Mouse (Mus musculus): ENCODE measurements at regions not wholly inside any gene's neighbourhood (a gene's known extent, or its start where the extent isn't known, plus 50 kb on each side); places are given as distances from the start of the nearest gene placed in this dataset.

DNA sequence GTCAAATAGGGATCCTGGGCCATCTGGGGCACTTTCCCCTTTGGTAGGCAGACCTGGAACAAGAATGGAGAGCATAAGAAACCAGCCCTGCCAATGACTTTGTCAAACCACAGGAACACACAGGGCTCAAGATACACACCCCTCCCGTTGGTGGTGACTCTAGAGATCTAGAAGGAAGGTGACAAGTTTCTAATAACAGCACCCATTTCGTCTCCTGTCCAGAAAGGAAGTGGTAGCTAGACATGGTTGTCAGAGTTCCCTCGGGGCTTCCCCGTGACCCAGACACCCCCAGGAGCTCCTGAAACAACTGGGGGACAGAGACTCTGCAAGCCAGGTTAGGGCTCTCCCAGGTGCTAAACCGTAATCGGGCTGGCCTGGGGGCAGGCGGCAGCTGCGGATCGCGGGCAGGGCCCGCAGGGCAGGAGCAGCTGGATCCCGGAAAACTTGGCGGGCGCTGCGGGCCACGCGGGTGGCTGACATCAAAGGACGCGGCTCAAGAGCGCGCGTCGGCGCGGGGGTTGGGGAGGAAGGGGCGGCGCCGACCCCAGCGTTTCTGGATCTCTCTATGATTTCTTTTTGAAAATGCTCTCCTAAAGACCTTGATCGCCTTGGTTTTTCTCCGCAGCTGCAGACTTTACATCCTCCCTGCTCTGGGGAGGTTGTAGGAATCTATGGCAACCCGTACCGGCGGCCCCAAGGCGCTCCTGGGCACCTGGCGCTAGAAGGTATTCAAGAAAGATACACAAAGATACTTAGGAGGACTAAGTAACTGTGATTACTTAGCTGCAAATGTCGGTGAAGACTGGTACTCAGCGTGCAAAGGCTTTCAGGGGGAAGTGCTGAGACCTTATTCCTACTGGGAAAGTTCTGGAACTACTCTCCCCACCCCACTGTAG lies 92.1 kb downstream of the Foxi3 start:
- H3K9ac ChIP-seq (ENCODE audit: low read length) = peak overlapping the region; percentile 51
- no peaks in the 10 kb centered on the region for H3K27me3 ChIP-seq (replicated peaks; ENCODE audit: control insufficient read depth, insufficient read depth, low read length)
- DNase-seq (ENCODE audit: low spot score) = peak; percentile 53
- peak; percentile 70 for ATAC-seq
- no peak overlapping the region for H3K27ac ChIP-seq (ENCODE audit: low read depth, low read length)
- WGBS = 3% methylated on average over 38 of the region's 38 CpGs
- peaks cover 8% of the 10 kb centered on the region; the same call in 1 of the 2 replicates for H3K4me1 ChIP-seq (ENCODE audit: control insufficient read depth, insufficient read depth, low read length)
- no peaks in the 10 kb centered on the region for H3K36me3 ChIP-seq (ENCODE audit: control insufficient read depth, insufficient read depth, low read length)
- no peaks in the 10 kb centered on the region for H3K9me3 ChIP-seq (replicated peaks; ENCODE audit: control insufficient read depth, low read length)
- peak overlapping the region; percentile 72 for H3K4me2 ChIP-seq (ENCODE audit: low read length)
- H3K4me3 ChIP-seq (ENCODE audit: low read depth, low read length) = peak overlapping the region; percentile 35

- DNase-seq (ENCODE audit: low spot score) (no peak), ATAC-seq (no peak)
- Histone ChIP-seq H3K4me3 (ENCODE audit: low read depth, low read length) (no peak overlapping the region), H3K27ac (ENCODE audit: low read depth, low read length) (no peak overlapping the region), H3K4me2 (ENCODE audit: low read length) (no peak overlapping the region), H3K9ac (ENCODE audit: low read length) (no peak overlapping the region), H3K27me3 (replicated peaks; ENCODE audit: control insufficient read depth, insufficient read depth, low read length) (no peaks in the 10 kb centered on the region), H3K36me3 (ENCODE audit: control insufficient read depth, insufficient read depth, low read length) (no peaks in the 10 kb centered on the region), H3K4me1 (ENCODE audit: control insufficient read depth, insufficient read depth, low read length) (peaks cover 8% of the 10 kb centered on the region; the same call in 1 of the 2 replicates), H3K9me3 (replicated peaks; ENCODE audit: control insufficient read depth, low read length) (no peaks in the 10 kb centered on the region)
- 31% methylated on average over 5 of the region's 5 CpGs for WGBS
Measured at GRCm38 (mm10) chr6:71050248-71050647, 93.9 kb downstream of the Foxi3 start.

- 15% methylated on average over 14 of the region's 14 CpGs for WGBS
- no peak overlapping the region for H3K4me2 ChIP-seq (ENCODE audit: low read length)
- no peak for DNase-seq (ENCODE audit: low spot score)
Measured at GRCm38 (mm10) chr6:71050754-71051213, 93.5 kb downstream of the Thnsl2 start.

GRCm38 (mm10) chr6:71057209-71057858 lies 86.9 kb downstream of the Thnsl2 start:
- no peak overlapping the region for H3K4me3 ChIP-seq (ENCODE audit: low read depth, low read length)
- no peak for DNase-seq (ENCODE audit: low spot score)
- H3K36me3 ChIP-seq (ENCODE audit: control insufficient read depth, insufficient read depth, low read length) = no peaks in the 10 kb centered on the region
- H3K4me2 ChIP-seq (ENCODE audit: low read length) = no peak overlapping the region
- H3K9me3 ChIP-seq (replicated peaks; ENCODE audit: control insufficient read depth, low read length) = no peaks in the 10 kb centered on the region
- H3K4me1 ChIP-seq (ENCODE audit: control insufficient read depth, insufficient read depth, low read length) = no peaks in the 10 kb centered on the region
- ATAC-seq = peak; percentile 26; the same call in 1 of the 2 replicates
- no peak overlapping the region for H3K9ac ChIP-seq (ENCODE audit: low read length)
- H3K27ac ChIP-seq (ENCODE audit: low read depth, low read length) = no peak overlapping the region
- 24% methylated on average over 6 of the region's 6 CpGs for WGBS
- H3K27me3 ChIP-seq (replicated peaks; ENCODE audit: control insufficient read depth, insufficient read depth, low read length) = no peaks in the 10 kb centered on the region

More at GRCm38 (mm10) chr6:71050754-71051213, 93.5 kb downstream of the Thnsl2 start:
- ATAC-seq = no peak
- H3K9me3 ChIP-seq (replicated peaks; ENCODE audit: control insufficient read depth, low read length) = no peaks in the 10 kb centered on the region
- H3K9ac ChIP-seq (ENCODE audit: low read length) = no peak overlapping the region
- no peaks in the 10 kb centered on the region for H3K27me3 ChIP-seq (replicated peaks; ENCODE audit: control insufficient read depth, insufficient read depth, low read length)
- H3K27ac ChIP-seq (ENCODE audit: low read depth, low read length) = no peak overlapping the region
- no peak overlapping the region for H3K4me3 ChIP-seq (ENCODE audit: low read depth, low read length)
- no peaks in the 10 kb centered on the region for H3K36me3 ChIP-seq (ENCODE audit: control insufficient read depth, insufficient read depth, low read length)
- peaks cover 8% of the 10 kb centered on the region; the same call in 1 of the 2 replicates for H3K4me1 ChIP-seq (ENCODE audit: control insufficient read depth, insufficient read depth, low read length)

DNA sequence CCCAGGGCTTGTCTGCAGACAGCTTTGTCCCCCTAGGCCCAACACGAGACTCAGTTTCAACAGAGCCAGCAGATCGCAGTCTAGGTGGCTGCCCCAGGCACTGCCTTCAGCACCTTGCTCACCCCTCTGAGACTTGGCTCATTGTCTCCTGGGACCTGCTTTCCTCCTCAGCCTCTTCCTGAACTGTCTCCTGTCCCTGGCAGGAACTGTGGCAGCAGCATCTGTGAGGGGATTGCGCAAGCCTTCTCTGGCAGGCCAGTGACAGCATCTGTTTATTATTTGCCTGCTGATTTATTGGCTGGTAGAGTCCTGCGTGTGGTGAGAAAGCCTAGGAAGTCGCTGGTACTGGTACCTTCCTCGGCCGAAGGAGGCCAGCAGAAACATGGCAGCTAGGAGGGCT lies 84.1 kb downstream of the Thnsl2 start:
- 76% methylated on average over 7 of the region's 7 CpGs for WGBS
- Histone ChIP-seq H3K9ac (ENCODE audit: low read length) (no peak overlapping the region), H3K4me3 (ENCODE audit: low read depth, low read length) (no peak overlapping the region), H3K4me1 (ENCODE audit: control insufficient read depth, insufficient read depth, low read length) (no peaks in the 10 kb centered on the region), H3K9me3 (replicated peaks; ENCODE audit: control insufficient read depth, low read length) (no peaks in the 10 kb centered on the region), H3K36me3 (ENCODE audit: control insufficient read depth, insufficient read depth, low read length) (no peaks in the 10 kb centered on the region), H3K27me3 (replicated peaks; ENCODE audit: control insufficient read depth, insufficient read depth, low read length) (no peaks in the 10 kb centered on the region), H3K4me2 (ENCODE audit: low read length) (no peak overlapping the region), H3K27ac (ENCODE audit: low read depth, low read length) (no peak overlapping the region)
- ATAC-seq (no peak), DNase-seq (ENCODE audit: low spot score) (no peak)

DNA sequence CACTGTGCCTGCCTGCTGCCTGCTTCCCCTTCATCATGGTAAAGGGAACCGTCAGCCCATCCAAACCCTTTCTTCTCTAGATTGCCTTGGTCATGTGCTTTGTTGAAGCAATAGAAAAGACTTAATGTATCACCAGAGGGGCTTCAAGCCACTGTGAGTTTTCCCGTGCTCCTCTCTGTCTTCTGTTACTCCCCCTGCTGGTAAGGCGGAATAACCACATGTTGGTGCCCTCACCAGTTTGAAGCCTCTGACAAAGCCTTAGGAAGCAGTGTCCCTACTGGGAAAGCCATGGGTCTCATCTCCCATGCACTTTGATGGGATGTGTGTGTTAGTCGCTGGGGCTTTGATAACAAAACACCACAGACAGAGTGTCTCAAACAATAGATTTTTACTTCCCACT lies 81.3 kb downstream of the Thnsl2 start:
- Histone ChIP-seq H3K4me3 (ENCODE audit: low read depth, low read length) (no peak overlapping the region), H3K36me3 (ENCODE audit: control insufficient read depth, insufficient read depth, low read length) (no peaks in the 10 kb centered on the region), H3K4me2 (ENCODE audit: low read length) (no peak overlapping the region), H3K4me1 (ENCODE audit: control insufficient read depth, insufficient read depth, low read length) (no peaks in the 10 kb centered on the region), H3K9ac (ENCODE audit: low read length) (no peak overlapping the region), H3K9me3 (replicated peaks; ENCODE audit: control insufficient read depth, low read length) (no peaks in the 10 kb centered on the region), H3K27me3 (replicated peaks; ENCODE audit: control insufficient read depth, insufficient read depth, low read length) (no peaks in the 10 kb centered on the region), H3K27ac (ENCODE audit: low read depth, low read length) (no peak overlapping the region)
- ATAC-seq (no peak), DNase-seq (ENCODE audit: low spot score) (no peak)
- WGBS = 76% methylated on average over 4 of the region's 4 CpGs

- Histone ChIP-seq H3K27ac (ENCODE audit: low read depth, low read length) (no peak overlapping the region), H3K4me3 (ENCODE audit: low read depth, low read length) (no peak overlapping the region), H3K9me3 (replicated peaks; ENCODE audit: control insufficient read depth, low read length) (no peaks in the 10 kb centered on the region), H3K4me2 (ENCODE audit: low read length) (no peak overlapping the region), H3K27me3 (replicated peaks; ENCODE audit: control insufficient read depth, insufficient read depth, low read length) (no peaks in the 10 kb centered on the region), H3K4me1 (ENCODE audit: control insufficient read depth, insufficient read depth, low read length) (no peaks in the 10 kb centered on the region), H3K9ac (ENCODE audit: low read length) (no peak overlapping the region), H3K36me3 (ENCODE audit: control insufficient read depth, insufficient read depth, low read length) (no peaks in the 10 kb centered on the region)
- ATAC-seq (no peak), DNase-seq (ENCODE audit: low spot score) (no peak)
- 79% methylated on average over 6 of the region's 6 CpGs for WGBS
Measured at GRCm38 (mm10) chr6:71065428-71065827, 78.8 kb downstream of the Thnsl2 start.

GRCm38 (mm10) chr6:71069229-71069628 lies 75.0 kb downstream of the Thnsl2 start:
- no peaks in the 10 kb centered on the region for H3K36me3 ChIP-seq (ENCODE audit: control insufficient read depth, insufficient read depth, low read length)
- no peak overlapping the region for H3K9ac ChIP-seq (ENCODE audit: low read length)
- no peak overlapping the region for H3K27ac ChIP-seq (ENCODE audit: low read depth, low read length)
- peaks cover 1% of the 10 kb centered on the region; the same call in 1 of the 2 replicates for H3K4me1 ChIP-seq (ENCODE audit: control insufficient read depth, insufficient read depth, low read length)
- H3K9me3 ChIP-seq (replicated peaks; ENCODE audit: control insufficient read depth, low read length) = no peaks in the 10 kb centered on the region
- DNase-seq (ENCODE audit: low spot score) (no peak), ATAC-seq (no peak)
- no peak overlapping the region for H3K4me2 ChIP-seq (ENCODE audit: low read length)
- no peak overlapping the region for H3K4me3 ChIP-seq (ENCODE audit: low read depth, low read length)
- WGBS = 36% methylated on average over 4 of the region's 4 CpGs
- H3K27me3 ChIP-seq (replicated peaks; ENCODE audit: control insufficient read depth, insufficient read depth, low read length) = no peaks in the 10 kb centered on the region

DNA sequence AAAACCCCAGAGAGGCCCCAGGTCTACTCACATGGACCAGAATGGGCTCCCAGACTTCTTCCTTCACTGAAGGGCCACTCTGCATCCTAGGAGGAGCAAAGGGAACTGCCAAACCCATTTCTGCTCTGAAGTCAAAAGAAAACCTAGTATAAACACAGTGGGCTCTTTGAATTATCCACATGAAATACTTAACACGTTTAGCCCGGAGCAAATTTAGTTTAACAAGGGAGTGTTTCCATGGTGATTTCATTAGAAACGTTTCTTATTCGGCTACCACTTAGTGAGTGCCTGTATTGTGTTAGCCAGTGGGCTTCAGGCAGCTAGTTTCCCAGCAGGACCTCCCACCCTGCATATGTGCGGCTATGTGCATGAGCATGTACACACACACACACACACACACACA lies 69.4 kb downstream of the Thnsl2 start:
- WGBS = 0% methylated on average over 5 of the region's 5 CpGs
- H3K4me2 ChIP-seq (ENCODE audit: low read length) = no peak overlapping the region
- no peaks in the 10 kb centered on the region for H3K9me3 ChIP-seq (replicated peaks; ENCODE audit: control insufficient read depth, low read length)
- H3K4me1 ChIP-seq (ENCODE audit: control insufficient read depth, insufficient read depth, low read length) = peaks cover 9% of the 10 kb centered on the region; the same call in 1 of the 2 replicates
- ATAC-seq (peak; percentile 77), DNase-seq (ENCODE audit: low spot score) (peak; percentile 75)
- H3K9ac ChIP-seq (ENCODE audit: low read length) = no peak overlapping the region
- no peak overlapping the region for H3K4me3 ChIP-seq (ENCODE audit: low read depth, low read length)
- no peaks in the 10 kb centered on the region for H3K36me3 ChIP-seq (ENCODE audit: control insufficient read depth, insufficient read depth, low read length)
- H3K27ac ChIP-seq (ENCODE audit: low read depth, low read length) = no peak overlapping the region
- no peaks in the 10 kb centered on the region for H3K27me3 ChIP-seq (replicated peaks; ENCODE audit: control insufficient read depth, insufficient read depth, low read length)

Measured in forebrain, embryonic 14.5 days (tissue).